Mouse (Mus musculus): ENCODE data around the gene Prkar2b.

GRCm38 (mm10) chr12:32007040-32007439 lies 54.1 kb downstream of the Prkar2b start:
- TF ChIP-seq CTCF (IDR thresholded peaks at IDR 0.05; ENCODE audit: low read depth): no peak
- no peak for TF ChIP-seq EP300 (optimal IDR thresholded peaks at IDR 0.05)
